In the genomic region with DNA sequence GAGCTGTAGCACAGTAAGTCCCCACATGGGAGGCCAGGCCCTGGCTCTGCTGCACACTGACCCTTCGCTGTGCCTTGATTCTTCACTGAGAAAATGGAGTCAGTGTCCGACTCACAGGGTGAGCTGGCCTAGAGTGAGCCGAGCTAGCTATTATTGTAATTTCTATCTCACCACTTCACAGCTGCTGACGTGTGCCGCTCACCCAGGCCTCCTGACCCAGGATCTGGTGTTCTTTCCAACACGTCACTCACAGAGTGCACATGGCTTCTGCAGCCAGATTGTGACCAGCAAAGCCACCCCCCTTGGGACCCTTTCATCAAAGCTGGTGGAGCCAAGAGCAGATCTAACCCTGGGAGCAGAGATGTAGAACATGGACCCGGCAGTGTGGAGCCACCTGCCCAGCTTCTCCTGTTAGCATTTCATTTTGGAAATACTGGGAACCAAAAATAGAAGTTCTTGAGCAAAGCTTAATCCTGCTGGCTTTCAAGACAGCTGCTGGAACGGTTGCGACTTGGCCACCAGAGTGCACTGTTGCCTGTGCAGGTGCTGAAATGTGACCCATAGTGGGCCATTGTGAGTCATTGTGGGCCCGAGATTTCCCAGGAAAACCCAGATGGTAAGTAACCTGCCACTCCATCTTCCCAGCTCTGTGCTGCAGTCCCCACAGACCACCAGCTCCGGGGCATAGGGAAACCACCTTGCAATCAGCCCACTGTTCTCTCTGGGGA, we compare ENCODE assay signal across 9 mouse cellular contexts. TPM values are rescaled to one million over a fixed set of nuclear protein-coding genes. Genes with fewer than 3 reads are reported as not detected.
DNase-seq lines count a peak whose midpoint lies in the region; ATAC-seq and TF ChIP-seq lines count a peak whose summit lies in the region.
"Had no signal": no experiment of that assay in that cellular context is flagged by ENCODE, and none has a peak within 500 bp of the region (broad histone marks: within the 10 kb centered on the region; RNA-seq: fewer than 3 reads in every experiment).

No protein-coding gene starts in this region.

- in situ Hi-C loops in Patski (cut with MboI; ENCODE audit: low pct_unique_long_range_greater_than_20kb): no loop called here

- no peaks in the 10 kb centered on the region for H3K27me3 ChIP-seq in Patski
- H3K27me3 ChIP-seq: liver, embryonic 15.5 days had no signal

- POLR2A ChIA-PET in Patski (lab: Charles Lee): interaction anchor here (1.2 kb wide), 1 partner anchor 18 kb away, joined by 4 read pairs; no protein-coding TSS in a partner anchor

- TF ChIP-seq CTCF in Patski (IDR thresholded peaks at IDR 0.05): no peak

- peak; percentile 34 for DNase-seq in layer of hippocampus, adult 9-11 months
- DNase-seq in layer of hippocampus, postnatal 36 days: no peak
- DNase-seq in Patski (ENCODE audit: low read depth, low spot score): no peak
- DNase-seq in embryo, embryonic 11 days: peak; percentile 61
- DNase-seq in heart, postnatal 14 days: peak; percentile 59 to 67
- peak; percentile 63 for DNase-seq in lung, postnatal 14 days
- DNase-seq in thymus, postnatal 4 days: peak; percentile 69
- DNase-seq in urinary bladder, postnatal 4 days (ENCODE audit: low spot score in 2 of 2): no peak

- intact Hi-C loops in heart, postnatal 14 days (cut with DNase I): no loop called here

- ATAC-seq in Patski: peak; percentile 36

- CTCF ChIA-PET in Patski (lab: Charles Lee): interaction anchor here (0.6 to 1.9 kb wide), 20 partner anchors 8 to 519 kb away, joined by 3 to 8 read pairs (median 3); no protein-coding TSS in a partner anchor

RNA-seq across cellular contexts. Expression of gene Nenf, which starts 18.6 kb away (rescaled TPM):
- total RNA-seq in layer of hippocampus, postnatal 36 days (2021): 10 to 100 TPM; 60.5 to 66.7 TPM
- polyA plus RNA-seq in Patski (2021): 145 TPM
- 100 to 1,000 TPM in 1 of 2 experiments, 10 to 100 TPM in 1; 96.9 to 104 TPM for total RNA-seq in heart, postnatal 14 days (2021)

RNA-seq across cellular contexts. Expression of gene Tmem206, which starts 26.3 kb away (rescaled TPM):
- 1 to 10 TPM; 9.2 to 9.3 TPM for total RNA-seq in layer of hippocampus, postnatal 36 days (2021)
- 21.9 TPM for polyA plus RNA-seq in Patski (2021)
- 1 to 10 TPM; 3.4 to 4.7 TPM for total RNA-seq in heart, postnatal 14 days (2021)

Comparison
In these comparisons a context has a peak if more than half of its experiments do, and no peak if none do; other contexts are left out.
1. DNase-seq: peak in layer of hippocampus, adult 9-11 months (single experiment), embryo, embryonic 11 days (single experiment), heart, postnatal 14 days (2 of 2), lung, postnatal 14 days (single experiment) and thymus, postnatal 4 days (single experiment); none in layer of hippocampus, postnatal 36 days (0 of 2), Patski (single experiment) and urinary bladder, postnatal 4 days (0 of 2).